Mouse (Mus musculus): ENCODE data around the gene Ppih. TPM values are rescaled to one million over a fixed set of nuclear protein-coding genes. Genes with fewer than 3 reads are reported as not detected.
A peak's percentile ranks its signal among the peaks of the same experiment; 100 is the strongest.
"Not testable (repeated sequence)": the region's sequence is repeated elsewhere in the genome, so short reads cannot be mapped to it uniquely, and the experiment has no call there.

The Ppih gene
- total RNA-seq, 2 experiments from 2014 or later = 26.2 to 27.3 TPM

DNA sequence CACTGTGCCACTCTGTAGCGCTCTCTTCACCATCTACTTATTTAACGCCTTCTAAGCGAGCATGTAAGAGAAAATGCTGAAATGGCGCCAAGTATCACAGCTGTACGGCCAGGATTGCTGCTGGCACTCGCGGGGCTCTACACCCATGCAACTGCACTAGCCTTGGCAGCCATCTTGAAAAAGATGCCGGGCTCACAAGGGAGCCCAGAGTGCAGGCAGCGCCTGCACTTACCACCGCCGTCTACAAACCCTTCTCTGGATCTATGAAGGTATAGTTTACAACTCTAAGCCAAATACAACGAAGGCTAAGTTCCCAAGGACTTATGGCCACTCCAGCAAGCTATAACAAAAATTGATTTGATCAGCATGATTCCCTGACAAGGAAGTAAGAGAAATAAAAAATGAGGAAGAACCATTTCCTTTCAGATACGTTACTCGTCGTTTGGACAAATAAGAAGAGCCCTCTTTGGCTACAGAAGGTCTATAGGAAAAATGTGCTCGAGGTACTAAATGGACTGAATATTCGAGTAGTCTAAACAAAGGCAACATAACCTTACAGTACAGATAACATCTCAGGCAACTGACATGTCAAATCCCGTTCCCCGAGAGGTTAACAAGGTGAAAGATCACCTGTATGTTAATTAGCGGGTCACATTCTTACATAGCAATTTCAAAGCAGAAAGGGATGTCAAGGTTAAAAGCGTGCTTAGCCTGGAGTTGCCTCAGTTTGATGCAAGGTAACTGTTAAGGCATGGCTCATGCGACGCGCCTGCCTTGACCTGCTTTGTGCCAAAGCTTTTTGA is 27.4 kb downstream of the Ppih start:
- DNase-seq = peak; percentile 58
- intact Hi-C loops (cut with DNase I) = no loop called here

DNA sequence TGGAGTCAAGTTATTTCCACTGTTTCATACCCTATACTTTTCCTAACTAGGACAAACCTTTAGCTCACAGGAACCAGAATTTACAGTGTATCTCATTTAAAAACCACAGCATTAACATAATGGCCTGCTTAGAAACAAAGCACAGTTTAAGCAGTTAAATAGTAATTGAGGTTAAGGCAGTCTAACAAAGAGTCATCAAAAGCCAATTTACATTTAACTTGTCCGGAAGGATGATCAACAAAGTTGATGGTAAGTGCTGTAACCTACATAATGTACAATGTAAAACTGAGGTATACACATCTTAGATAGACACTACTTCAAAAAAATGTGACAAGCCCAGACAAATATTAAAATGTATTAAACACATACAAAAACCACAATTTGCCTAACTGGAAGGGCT is 28.4 kb downstream of the Ppih start:
- intact Hi-C loops (cut with DNase I) = no loop called here
- no peak for DNase-seq

- intact Hi-C loops (cut with DNase I) = no loop called here
- DNase-seq = no peak
These were observed 35.0 kb downstream of the Ppih start for GRCm38 (mm10) chr4:119285336-119285735.

- no peak for DNase-seq
- intact Hi-C loops (cut with DNase I) = no loop called here
These were observed 35.5 kb downstream of the Ppih start for GRCm38 (mm10) chr4:119284861-119285260.

DNA sequence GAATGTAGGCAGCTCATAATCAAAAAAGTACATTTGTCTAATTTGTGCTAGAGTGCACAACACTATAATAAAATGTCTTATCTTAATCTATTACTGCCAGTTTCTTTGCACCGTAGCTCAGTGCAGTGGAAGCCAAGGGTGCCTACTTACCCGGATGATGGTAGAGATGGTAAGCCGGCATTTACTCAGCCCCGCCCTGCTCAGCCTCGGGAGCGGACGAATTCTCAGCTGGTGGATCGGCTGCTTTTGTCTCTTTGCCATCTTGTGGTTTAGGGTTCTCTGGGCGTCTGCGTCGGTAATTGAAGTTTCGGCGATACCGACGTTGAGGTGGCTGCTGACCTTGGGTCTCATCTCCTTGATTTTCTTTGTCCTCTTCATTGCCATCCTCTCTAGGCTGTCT is 41.6 kb downstream of the Ppih start:
- DNase-seq; intact Hi-C loops (cut with DNase I): not testable (repeated sequence)

DNA sequence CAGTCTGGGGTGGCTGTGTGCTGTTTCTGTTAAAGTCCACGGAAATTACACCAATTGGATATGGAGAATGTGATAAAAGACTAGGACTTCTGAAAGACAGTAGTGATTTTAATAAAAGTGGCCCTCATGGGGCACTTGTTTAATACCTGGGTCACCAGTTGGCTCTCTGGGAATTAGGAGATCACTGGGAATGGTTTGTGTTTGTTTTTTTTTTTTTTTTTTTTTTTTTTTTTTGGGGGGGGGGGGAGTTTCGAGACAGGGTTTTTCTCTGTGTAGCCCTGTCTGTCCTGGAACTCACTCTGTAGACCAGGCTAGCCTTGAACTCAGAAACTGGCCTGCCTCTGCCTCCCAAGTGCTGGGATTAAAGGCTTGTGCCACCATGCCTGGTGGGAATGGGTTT is 44.6 kb downstream of the Ppih start:
- DNase-seq = no peak
- intact Hi-C loops (cut with DNase I) = no loop called here

DNA sequence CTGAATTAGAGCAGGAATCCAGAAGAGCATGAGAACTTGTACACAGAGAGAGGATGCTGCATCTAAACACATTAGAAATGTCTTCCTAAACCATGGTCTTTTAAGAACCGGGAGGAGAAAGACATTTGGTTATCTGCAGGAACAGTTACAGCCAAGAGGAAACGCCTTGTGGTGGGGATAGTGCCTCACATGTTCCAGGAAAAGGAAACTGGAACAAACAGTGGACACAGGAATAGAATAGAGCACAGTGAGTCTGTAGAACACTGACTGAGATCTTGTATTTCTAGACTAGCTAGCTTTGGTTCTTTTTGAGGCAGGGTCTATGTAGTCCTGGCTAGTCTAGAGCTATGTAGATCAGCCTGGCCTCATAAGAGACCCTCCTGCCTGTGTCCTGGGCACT is 45.1 kb downstream of the Ppih start:
- DNase-seq = no peak
- intact Hi-C loops (cut with DNase I) = no loop called here

DNA sequence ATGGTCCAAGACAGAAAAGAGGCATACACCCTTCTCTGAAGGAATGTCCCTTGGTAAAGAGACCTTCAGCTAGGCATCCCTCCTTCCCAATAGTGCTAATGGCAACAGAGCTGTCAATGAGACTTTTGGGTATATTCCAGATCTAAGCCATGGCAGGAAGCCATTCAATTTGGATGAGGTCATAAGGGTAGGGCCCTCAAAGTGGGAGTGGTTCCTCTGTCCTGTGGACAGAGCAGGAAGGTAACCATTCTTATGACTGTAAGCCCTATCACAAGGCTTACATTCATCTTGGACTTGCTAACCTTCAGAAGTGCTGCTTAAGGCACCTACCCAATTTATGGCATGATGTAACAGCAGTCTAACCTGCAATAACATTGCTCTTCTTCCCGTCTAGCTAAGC is 45.7 kb downstream of the Ppih start:
- DNase-seq = no peak

DNA sequence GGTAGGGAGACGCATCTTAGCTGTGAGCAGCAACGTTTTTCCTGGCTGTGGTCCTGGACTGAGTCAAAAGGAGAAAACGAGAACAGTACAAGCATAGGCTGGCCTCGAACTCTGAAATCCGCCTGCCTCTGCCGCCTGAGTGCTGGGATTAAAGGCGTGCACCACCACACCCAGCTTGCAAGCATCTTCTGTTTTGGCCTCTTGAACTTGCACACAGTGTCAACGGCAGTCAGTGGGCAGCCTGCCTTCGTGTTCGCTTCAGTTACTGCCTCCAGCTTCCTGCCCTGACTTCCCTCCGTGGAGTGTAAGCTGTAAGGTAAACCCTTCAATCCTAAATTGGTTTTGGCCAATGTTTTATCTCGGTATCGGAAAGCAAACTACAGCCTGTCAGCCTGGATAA is 53.7 kb downstream of the Ppih start:
- no peak for DNase-seq
- intact Hi-C loops (cut with DNase I) = no loop called here

More for the DNA sequence above, 45.7 kb downstream of the Ppih start:
- intact Hi-C loops (cut with DNase I) = no loop called here

GRCm38 (mm10) chr4:119263459-119263858 is 56.9 kb downstream of the Ppih start:
- DNase-seq = no peak
- intact Hi-C loops (cut with DNase I) = no loop called here

- intact Hi-C loops (cut with DNase I) = no loop called here
- DNase-seq = no peak
These were observed 57.9 kb downstream of the Ppih start for GRCm38 (mm10) chr4:119262483-119262882.

- intact Hi-C loops (cut with DNase I) = no loop called here
- no peak for DNase-seq
These were observed 59.1 kb downstream of the Ppih start for GRCm38 (mm10) chr4:119261087-119261713.

DNA sequence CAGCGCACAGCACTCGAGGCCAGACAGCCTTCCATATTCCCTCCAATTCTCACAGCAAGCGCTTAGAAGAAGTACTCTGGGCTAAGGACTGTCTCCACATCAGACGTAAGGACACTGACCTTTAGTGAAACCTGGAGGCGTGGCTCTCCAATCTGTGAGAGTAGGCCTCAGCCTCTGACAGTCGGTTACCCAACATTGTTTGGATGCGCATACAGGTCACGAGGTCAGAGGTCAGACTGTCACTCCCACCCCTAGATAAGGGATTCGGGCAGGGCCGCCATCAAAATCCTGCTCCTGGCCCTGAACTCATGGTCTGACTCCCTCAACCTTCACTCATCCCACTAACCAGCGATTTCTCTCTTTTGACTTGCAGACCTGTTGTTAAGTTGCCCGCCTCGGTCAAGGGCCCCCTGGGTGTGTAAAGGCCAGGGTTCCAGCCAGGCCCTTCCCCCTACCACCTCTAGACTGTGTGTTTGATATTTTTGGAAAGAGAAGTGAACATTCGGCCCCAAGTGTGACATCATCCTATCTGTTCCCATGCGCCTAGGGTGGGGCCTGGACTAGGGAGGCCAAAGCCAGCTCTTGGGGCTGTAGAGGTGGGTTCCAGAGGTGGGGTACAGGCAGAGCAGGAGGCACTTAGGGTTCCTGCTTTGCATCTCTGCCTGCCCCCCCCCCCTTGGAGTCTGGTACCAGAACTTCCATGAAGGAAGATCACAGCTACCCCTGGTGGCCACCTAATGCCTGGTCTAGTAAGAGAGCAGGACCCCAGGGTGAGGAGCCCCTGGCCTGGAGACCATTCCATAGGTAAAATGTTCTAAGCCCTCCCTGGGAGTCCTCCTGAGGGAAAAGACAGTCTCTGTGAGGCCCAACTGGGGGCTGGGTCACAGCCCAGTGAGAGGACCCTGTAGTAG is 60.7 kb downstream of the Ppih start:
- no peak for DNase-seq
- intact Hi-C loops (cut with DNase I) = no loop called here

DNA sequence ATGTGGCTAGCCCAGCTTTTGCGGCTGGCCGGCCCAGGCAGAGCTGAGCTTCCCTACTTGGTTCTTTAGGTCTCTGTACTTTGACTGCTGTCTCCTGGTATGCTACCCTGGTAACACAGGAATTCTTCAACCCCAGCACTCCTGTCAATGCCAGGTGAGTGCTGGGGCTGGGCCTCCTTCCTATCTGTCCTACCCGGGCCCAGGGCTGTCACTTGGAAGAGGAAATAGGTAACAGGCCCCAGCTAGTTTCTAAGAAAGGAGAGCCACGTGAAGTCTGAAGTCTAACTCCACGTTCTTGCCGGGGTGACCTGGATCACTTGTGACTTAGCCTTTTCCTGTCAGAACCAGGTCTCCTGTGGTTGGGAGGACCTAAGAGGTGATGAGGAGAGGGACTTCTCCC is 63.3 kb downstream of the Ppih start:
- no peak for DNase-seq
- intact Hi-C loops (cut with DNase I) = no loop called here

DNA sequence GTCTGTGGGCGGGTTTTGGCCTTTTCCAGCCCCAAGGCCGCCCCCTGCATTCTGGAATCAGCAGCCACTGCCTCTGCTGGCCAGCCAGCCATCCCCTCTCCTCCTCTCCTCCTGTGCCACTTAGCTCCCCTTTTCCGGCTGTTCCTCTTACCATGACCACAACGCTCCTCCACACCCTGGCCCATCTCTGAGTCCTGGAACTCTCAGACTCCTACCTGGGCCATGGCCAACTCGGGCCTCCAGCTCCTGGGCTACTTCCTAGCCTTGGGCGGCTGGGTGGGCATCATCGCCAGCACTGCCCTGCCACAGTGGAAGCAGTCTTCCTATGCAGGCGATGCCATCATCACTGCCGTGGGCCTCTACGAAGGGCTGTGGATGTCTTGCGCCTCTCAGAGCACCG is 65.0 kb downstream of the Ppih start, which contains the start of gene Cldn19:
Gene Cldn19, plus strand, starts transcription at position 64 of the 400 bp plus-strand sequence.
- intact Hi-C loops (cut with DNase I) = no loop called here
- peak; percentile 32 for DNase-seq

DNA sequence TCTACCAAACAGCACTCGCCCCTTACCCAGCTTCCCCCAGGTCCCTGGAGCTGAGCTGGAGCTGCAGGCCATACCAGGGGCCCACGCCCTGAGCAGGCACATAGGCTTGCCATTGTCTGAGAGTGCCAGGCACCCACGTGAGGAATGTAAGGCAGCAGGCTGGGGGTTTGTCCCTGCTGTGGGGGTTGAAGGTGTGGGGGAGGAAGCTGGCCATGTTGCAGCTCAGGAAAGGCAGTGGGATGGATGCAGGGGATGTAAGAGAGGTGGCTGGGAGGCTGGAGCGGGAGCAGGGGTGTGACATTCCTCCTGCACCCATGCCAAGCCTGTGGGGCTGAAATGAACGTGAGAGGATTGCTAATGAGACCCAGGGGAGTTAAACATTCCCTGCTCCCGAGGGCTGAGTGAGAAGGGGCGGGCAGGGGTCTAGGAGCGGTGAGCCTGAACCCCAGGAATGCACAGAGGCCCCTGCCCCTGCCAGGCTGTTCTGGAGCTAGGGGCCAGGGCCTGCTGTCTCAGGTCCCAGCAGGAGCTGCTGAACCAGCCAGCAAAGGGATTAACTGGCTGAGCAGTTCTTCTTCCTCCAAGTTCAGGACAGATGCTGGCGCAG is 66.2 kb downstream of the Ppih start:
- intact Hi-C loops (cut with DNase I) = no loop called here

DNA sequence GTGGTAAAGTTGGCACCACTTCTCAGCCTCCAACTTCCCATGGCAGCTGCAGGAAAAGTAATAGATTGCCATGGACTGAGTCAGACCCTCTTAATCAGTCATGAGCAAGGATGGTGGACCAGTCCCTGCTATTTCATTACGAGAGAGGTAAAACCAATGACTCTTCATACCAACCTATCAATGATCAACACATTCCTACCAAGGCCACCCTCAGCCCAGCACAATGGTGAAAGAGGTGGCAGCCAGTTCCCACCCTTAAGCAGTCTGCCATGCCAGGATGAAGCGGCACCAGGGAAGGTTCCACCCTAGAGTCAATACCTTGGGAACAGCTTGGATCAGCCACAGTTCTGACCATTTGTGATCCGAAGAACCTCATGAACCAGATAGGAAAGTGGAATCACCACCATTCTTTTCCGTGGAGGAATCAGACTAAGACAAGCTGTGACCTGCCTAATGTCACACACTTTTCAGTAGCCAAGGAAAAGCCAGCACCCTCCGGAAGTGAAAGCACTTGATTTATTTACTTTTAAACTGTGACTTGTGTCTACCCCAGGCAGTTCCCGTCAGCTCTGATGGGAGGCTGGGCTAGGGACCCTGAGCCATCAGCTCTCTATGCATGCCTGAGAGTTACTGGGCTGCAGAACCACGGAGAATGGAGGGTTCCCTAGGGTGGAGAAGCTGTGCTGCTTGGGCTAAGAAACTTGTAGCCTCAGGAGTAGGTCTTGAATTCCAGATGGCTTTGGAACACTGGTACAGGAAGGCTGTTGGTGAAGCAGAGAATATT is 68.1 kb downstream of the Ppih start:
- intact Hi-C loops (cut with DNase I) = no loop called here
- no peak for DNase-seq

More for the DNA sequence above, 66.2 kb downstream of the Ppih start:
- peak; percentile 66 for DNase-seq
